Mouse (Mus musculus): ENCODE measurements around the gene Cxcl14.

GRCm38 (mm10) chr13:56265661-56266060 lies 30.7 kb downstream of the Cxcl14 start:
- TF ChIP-seq CTCF (IDR thresholded peaks at IDR 0.05; ENCODE audit: borderline replicate concordance, insufficient read depth, low read depth, low read length) (no peak), POLR2A (IDR thresholded peaks at IDR 0.05; ENCODE audit: borderline replicate concordance, insufficient read depth, low read length) (no peak)
